Mouse (Mus musculus): Measurements from ENCODE around the gene Ninj2.

DNA sequence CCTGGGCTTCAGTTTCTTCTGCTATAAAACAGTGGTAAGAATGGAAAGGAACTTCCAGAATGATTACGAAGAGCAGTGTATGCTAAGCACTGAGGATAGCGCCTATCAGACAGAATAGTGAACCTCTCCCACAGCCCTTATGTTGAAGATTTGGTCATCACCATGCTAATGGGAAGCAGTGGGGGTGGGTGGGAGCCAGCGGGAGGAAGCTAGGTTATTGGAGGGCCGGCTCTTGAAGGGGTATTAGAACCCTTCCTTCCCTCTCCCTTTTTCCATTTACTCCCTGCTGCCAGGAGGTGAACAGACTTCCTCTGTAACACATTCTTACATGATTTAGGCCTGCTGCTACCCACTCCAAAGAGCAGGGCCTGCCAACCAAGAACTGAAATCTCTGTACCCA is 1.2 kb upstream of the Ninj2 start:
- TF ChIP-seq ZC3H11A (IDR thresholded peaks at IDR 0.05; ENCODE audit: low read depth, low read length): no peak
- TF ChIP-seq EP300 (IDR thresholded peaks at IDR 0.05; ENCODE audit: low read length): no peak
- TF ChIP-seq POLR2A (IDR thresholded peaks at IDR 0.05; ENCODE audit: low read depth, low read length): no peak
- no peak for TF ChIP-seq NELFE (IDR thresholded peaks at IDR 0.05; ENCODE audit: low read depth, low read length)
- TF ChIP-seq JUND (conservative IDR thresholded peaks at IDR 0.05; ENCODE audit: low read depth, low read length): no peak
- TF ChIP-seq CTCF (conservative IDR thresholded peaks at IDR 0.05 in 1 of 2, IDR thresholded peaks at IDR 0.05 in 1 of 2; ENCODE audit: low read depth in 2 of 2, low read length in 2 of 2): no peak
- TF ChIP-seq MXI1 (IDR thresholded peaks at IDR 0.05; ENCODE audit: low read depth, low read length): no peak
- no peak for TF ChIP-seq MAFK (IDR thresholded peaks at IDR 0.05; ENCODE audit: insufficient replicate concordance, low read length)
- TF ChIP-seq E2F4 (IDR thresholded peaks at IDR 0.05; ENCODE audit: insufficient replicate concordance, low read depth, low read length): no peak
- no peak for TF ChIP-seq RCOR1 (conservative IDR thresholded peaks at IDR 0.05; ENCODE audit: low read depth, low read length)
- TF ChIP-seq TCF12 (IDR thresholded peaks at IDR 0.05; ENCODE audit: low read depth, low read length): no peak
- TF ChIP-seq ZNF384 (IDR thresholded peaks at IDR 0.05; ENCODE audit: low read depth, low read length): no peak
